Mouse (Mus musculus) forebrain, embryonic 15.5 days (tissue): ENCODE results near the gene Tspan5. TPM values are rescaled to one million over a fixed set of nuclear protein-coding genes. Genes with fewer than 3 reads are reported as not detected.

Experiments
- ATAC-seq: fragments of 200-750 bp; cut with Nextera tagmentation; replicated peaks from 2 replicates; pipeline ENCODE4 v1.8.0; 2017; ENCODE audit warnings: mild to moderate bottlenecking, moderate TSS enrichment, moderate library complexity
- H3K27ac ChIP-seq: fragments of 300-500 bp; sonication (generic); replicated peaks from 2 replicates; pipeline ENCODE4 v1.5.1; 2015; ENCODE audit warnings: mild to moderate bottlenecking, inconsistent platforms
- H3K27me3 ChIP-seq: fragments of 300-500 bp; sonication (generic); 2 replicates; pipeline ENCODE4 v1.6.1; 2015; ENCODE audit warnings: inconsistent platforms
- H3K36me3 ChIP-seq: fragments of 300-500 bp; sonication (generic); 2 replicates; pipeline ENCODE4 v1.6.1; 2015; ENCODE audit warnings: mild to moderate bottlenecking, inconsistent platforms
- H3K4me1 ChIP-seq: fragments of 300-500 bp; sonication (generic); 2 replicates; pipeline ENCODE4 v1.6.1; 2015; ENCODE audit warnings: inconsistent platforms
- H3K4me2 ChIP-seq: fragments of 300-500 bp; sonication (generic); replicated peaks from 2 replicates; pipeline ENCODE4 v1.6.1; 2015; ENCODE audit warnings: mild to moderate bottlenecking, inconsistent platforms
- H3K4me3 ChIP-seq: fragments of 300-500 bp; sonication (generic); 2 replicates; pipeline ENCODE4 v1.5.1; 2015; ENCODE audit warnings: mild to moderate bottlenecking, inconsistent platforms
- H3K9ac ChIP-seq: fragments of 300-500 bp; sonication (generic); replicated peaks from 2 replicates; pipeline ENCODE4 v1.6.1; 2015; ENCODE audit warnings: mild to moderate bottlenecking, inconsistent platforms
- H3K9me3 ChIP-seq: fragments of 300-500 bp; sonication (generic); 2 replicates; pipeline ENCODE4 v1.6.1; 2016; ENCODE audit warnings: inconsistent platforms
- WGBS: fragments of 180-500 bp; shearing (Covaris S2); methylation state at CpG from one replicate; pipeline ENCODE4 v1.1.7; 2015; ENCODE audit warnings: mixed read lengths; 5-methylcytosine and 5-hydroxymethylcytosine counted together
- polyA plus RNA-seq: library from polyadenylated mRNA; unstranded; fragments of >200 nt; fragmentation: Nextera tagmentation; extraction: Ambion mirVana; gene quantifications from 2 replicates; pipeline ENCODE4 v1.2.1, GENCODE M21; 2015

The Tspan5 gene
- polyA plus RNA-seq, 1 experiment from 2014 or later, result 104 TPM

- WGBS, result 88% methylated on average over 9 of the region's 9 CpGs
- no peak for ATAC-seq
- Histone ChIP-seq H3K36me3 (no peaks in the 10 kb centered on the region), H3K9ac (no peak overlapping the region), H3K27me3 (no peaks in the 10 kb centered on the region), H3K4me3 (no peak overlapping the region), H3K27ac (no peak overlapping the region), H3K4me2 (no peak overlapping the region), H3K4me1 (peaks cover 59% of the 10 kb centered on the region), H3K9me3 (no peaks in the 10 kb centered on the region)
These were observed 39.5 kb downstream of the Tspan5 start for GRCm38 (mm10) chr3:138781492-138781891.

- no peak overlapping the region for H3K4me3 ChIP-seq
- peak overlapping the region; percentile 47 for H3K27ac ChIP-seq
- ATAC-seq, result peak; percentile 74
- WGBS, result 63% methylated on average over 19 of the region's 19 CpGs
- H3K9me3 ChIP-seq, result no peaks in the 10 kb centered on the region
- H3K27me3 ChIP-seq, result no peaks in the 10 kb centered on the region
- H3K36me3 ChIP-seq, result no peaks in the 10 kb centered on the region
- H3K4me2 ChIP-seq, result no peak overlapping the region; the same call in 1 of the 2 replicates
- peaks cover 54% of the 10 kb centered on the region for H3K4me1 ChIP-seq
- no peak overlapping the region for H3K9ac ChIP-seq
These were observed 42.1 kb downstream of the Tspan5 start for GRCm38 (mm10) chr3:138783859-138784640.

- H3K4me1 ChIP-seq, result peaks cover 51% of the 10 kb centered on the region
These were observed 42.6 kb downstream of the Tspan5 start for GRCm38 (mm10) chr3:138784641-138785025.

GRCm38 (mm10) chr3:138787758-138788488, 45.9 kb downstream of the Tspan5 start:
- peak overlapping the region; percentile 44; the same call in 1 of the 2 replicates for H3K27ac ChIP-seq
- WGBS, result 81% methylated on average over 17 of the region's 18 CpGs
- H3K27me3 ChIP-seq, result no peaks in the 10 kb centered on the region
- no peak overlapping the region for H3K9ac ChIP-seq
- no peak for ATAC-seq
- peaks cover 42% of the 10 kb centered on the region for H3K4me1 ChIP-seq
- no peaks in the 10 kb centered on the region for H3K9me3 ChIP-seq
- no peak overlapping the region for H3K4me3 ChIP-seq
- no peak overlapping the region for H3K4me2 ChIP-seq
- no peaks in the 10 kb centered on the region for H3K36me3 ChIP-seq

More at GRCm38 (mm10) chr3:138784641-138785025, 42.6 kb downstream of the Tspan5 start:
- Histone ChIP-seq H3K4me3 (no peak overlapping the region), H3K9me3 (no peaks in the 10 kb centered on the region), H3K36me3 (no peaks in the 10 kb centered on the region), H3K9ac (no peak overlapping the region), H3K27ac (peak overlapping the region; percentile 47), H3K4me2 (no peak overlapping the region; the same call in 1 of the 2 replicates), H3K27me3 (no peaks in the 10 kb centered on the region)
- WGBS, result 64% methylated on average over 7 of the region's 7 CpGs
- ATAC-seq, result peak; percentile 49

DNA sequence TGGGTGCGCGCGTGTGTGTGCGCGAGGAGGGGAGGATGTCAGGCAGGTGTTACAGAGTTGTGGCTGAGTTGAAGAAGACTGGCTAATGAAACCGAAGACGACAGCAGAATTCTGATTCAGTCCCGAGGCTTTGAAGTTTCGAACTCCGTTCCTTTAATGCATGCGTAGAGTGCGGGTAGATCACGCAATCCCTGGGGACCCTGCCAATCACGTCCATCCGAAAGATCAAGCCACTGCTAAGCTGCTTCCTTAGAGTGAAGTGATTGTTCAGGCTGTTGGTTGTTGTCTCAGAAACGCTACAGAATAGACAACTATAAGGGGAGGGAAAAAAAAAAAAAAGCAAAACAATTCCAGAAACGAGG, 46.5 kb downstream of the Tspan5 start:
- no peak for ATAC-seq
- no peaks in the 10 kb centered on the region for H3K36me3 ChIP-seq
- H3K4me3 ChIP-seq, result no peak overlapping the region
- peak overlapping the region; percentile 20; the same call in 1 of the 2 replicates for H3K27ac ChIP-seq
- H3K4me1 ChIP-seq, result peaks cover 36% of the 10 kb centered on the region
- H3K9me3 ChIP-seq, result no peaks in the 10 kb centered on the region
- 65% methylated on average over 17 of the region's 17 CpGs for WGBS
- no peak overlapping the region for H3K4me2 ChIP-seq
- H3K27me3 ChIP-seq, result no peaks in the 10 kb centered on the region
- no peak overlapping the region for H3K9ac ChIP-seq

- Histone ChIP-seq H3K4me3 (no peak overlapping the region), H3K4me1 (peaks cover 28% of the 10 kb centered on the region), H3K27me3 (no peaks in the 10 kb centered on the region), H3K9me3 (no peaks in the 10 kb centered on the region), H3K27ac (no peak overlapping the region), H3K4me2 (no peak overlapping the region), H3K36me3 (no peaks in the 10 kb centered on the region), H3K9ac (no peak overlapping the region)
- ATAC-seq, result no peak
- WGBS, result 72% methylated on average over 5 of the region's 5 CpGs
These were observed 47.3 kb downstream of the Tspan5 start for GRCm38 (mm10) chr3:138789275-138789674.

GRCm38 (mm10) chr3:138794533-138794932, 52.5 kb downstream of the Tspan5 start:
- Histone ChIP-seq H3K36me3 (no peaks in the 10 kb centered on the region), H3K4me1 (peaks cover 16% of the 10 kb centered on the region), H3K27me3 (no peaks in the 10 kb centered on the region), H3K9me3 (no peaks in the 10 kb centered on the region), H3K4me3 (no peak overlapping the region), H3K4me2 (no peak overlapping the region), H3K9ac (no peak overlapping the region), H3K27ac (no peak overlapping the region)
- no peak for ATAC-seq
- WGBS, result 81% methylated on average over 8 of the region's 8 CpGs

GRCm38 (mm10) chr3:138795951-138796350, 54.0 kb downstream of the Tspan5 start:
- Histone ChIP-seq H3K36me3 (no peaks in the 10 kb centered on the region), H3K4me2 (no peak overlapping the region), H3K27ac (peak overlapping the region; percentile 28; the same call in 1 of the 2 replicates), H3K9me3 (no peaks in the 10 kb centered on the region), H3K9ac (no peak overlapping the region), H3K4me3 (no peak overlapping the region), H3K4me1 (peaks cover 28% of the 10 kb centered on the region), H3K27me3 (no peaks in the 10 kb centered on the region)
- no peak for ATAC-seq
- 83% methylated on average over 7 of the region's 7 CpGs for WGBS

DNA sequence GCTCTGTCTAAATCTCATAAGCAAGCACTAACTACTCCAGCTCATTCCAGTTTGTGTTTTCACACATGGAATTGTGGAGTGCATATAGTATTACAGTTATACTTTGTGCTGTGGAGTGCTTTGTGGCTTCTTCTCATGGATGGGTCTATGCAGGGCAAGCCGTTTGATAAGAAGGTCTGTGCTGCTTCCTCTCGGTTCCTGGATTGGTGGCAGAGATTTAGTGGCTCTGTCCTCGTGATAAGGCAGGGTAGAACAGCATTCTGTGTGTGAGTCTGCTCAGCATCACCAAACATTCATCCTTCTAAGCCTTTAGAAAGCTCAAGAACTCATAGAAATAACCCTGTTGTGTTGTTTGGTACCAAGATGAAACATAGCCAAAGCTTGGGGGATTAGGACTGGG, 54.6 kb downstream of the Tspan5 start:
- Histone ChIP-seq H3K9me3 (no peaks in the 10 kb centered on the region), H3K27ac (no peak overlapping the region), H3K4me2 (no peak overlapping the region), H3K9ac (no peak overlapping the region), H3K27me3 (no peaks in the 10 kb centered on the region), H3K4me1 (peaks cover 33% of the 10 kb centered on the region), H3K36me3 (no peaks in the 10 kb centered on the region), H3K4me3 (no peak overlapping the region)
- WGBS, result 89% methylated on average over 3 of the region's 3 CpGs
- no peak for ATAC-seq

DNA sequence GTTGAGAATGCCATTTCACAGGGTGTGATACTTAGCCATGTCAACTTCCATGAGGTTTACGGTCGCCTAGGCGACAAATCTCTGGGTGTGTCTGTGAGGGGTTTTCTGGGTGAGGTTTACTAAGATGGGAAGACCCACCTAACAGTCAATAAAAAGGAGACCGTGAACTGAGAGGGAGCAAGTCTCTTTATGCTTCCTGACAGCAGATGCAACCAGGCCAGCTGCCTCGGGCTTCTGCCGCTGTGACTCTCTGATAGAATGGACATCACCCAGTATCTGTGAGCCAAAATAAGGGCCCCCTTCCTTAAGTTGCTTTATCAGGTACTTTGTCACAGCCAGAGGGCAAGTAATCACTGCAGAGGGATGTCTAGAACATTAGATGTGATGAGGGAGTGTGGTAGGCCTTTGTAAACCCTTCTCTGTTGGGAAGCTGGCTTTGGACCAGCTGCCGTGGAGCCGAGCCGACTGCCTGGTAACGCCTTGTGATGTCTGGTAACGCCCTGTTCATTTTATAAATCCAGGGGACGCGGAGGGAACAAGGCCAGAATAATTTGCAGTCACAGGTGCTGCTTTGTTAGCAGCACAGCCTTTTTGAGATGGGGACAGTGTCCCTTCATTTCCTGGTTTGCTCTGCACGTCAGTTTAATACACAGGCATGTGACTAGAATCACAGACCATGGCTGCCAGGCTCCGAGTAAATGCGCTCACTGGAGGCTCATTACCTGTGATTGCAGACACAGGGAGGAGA, 58.8 kb downstream of the Tspan5 start:
- H3K4me1 ChIP-seq, result peaks cover 59% of the 10 kb centered on the region
- WGBS, result 18% methylated on average over 16 of the region's 16 CpGs
- H3K27me3 ChIP-seq, result no peaks in the 10 kb centered on the region
- peak overlapping the region; percentile 86 for H3K27ac ChIP-seq
- ATAC-seq, result peak; percentile 47
- H3K9ac ChIP-seq, result no peak overlapping the region
- peak overlapping the region; percentile 23 for H3K4me2 ChIP-seq
- H3K4me3 ChIP-seq, result no peak overlapping the region
- no peaks in the 10 kb centered on the region for H3K9me3 ChIP-seq
- no peaks in the 10 kb centered on the region for H3K36me3 ChIP-seq

GRCm38 (mm10) chr3:138801661-138802060, 59.7 kb downstream of the Tspan5 start:
- H3K4me2 ChIP-seq, result 0 out of 2 replicates have a peak overlapping the region, but pooled peaks have one; percentile 23
- H3K9me3 ChIP-seq, result no peaks in the 10 kb centered on the region
- no peaks in the 10 kb centered on the region for H3K36me3 ChIP-seq
- H3K27me3 ChIP-seq, result no peaks in the 10 kb centered on the region
- ATAC-seq, result peak; percentile 14
- 20% methylated on average over 6 of the region's 6 CpGs for WGBS
- no peak overlapping the region for H3K4me3 ChIP-seq
- peak overlapping the region; percentile 86 for H3K27ac ChIP-seq
- H3K9ac ChIP-seq, result peak overlapping the region; percentile 19; the same call in 1 of the 2 replicates
- peaks cover 59% of the 10 kb centered on the region for H3K4me1 ChIP-seq
